Mouse (Mus musculus) forebrain, embryonic 14.5 days (tissue): Measurements from ENCODE around the gene Gm28305. TPM values are rescaled to one million over a fixed set of nuclear protein-coding genes. Genes with fewer than 3 reads are reported as not detected.
A peak's percentile ranks its signal among the peaks of the same experiment; 100 is the strongest.

Experiments used
- ATAC-seq: fragments of 200-750 bp; cut with Nextera tagmentation; 2 replicates; pipeline ENCODE4 v1.8.0; 2017; ENCODE audit warnings: mild to moderate bottlenecking, moderate library complexity
- DNase-seq: peaks from one replicate; pipeline ENCODE4 v3.0.0-alpha.2; 2015; ENCODE audit warnings: low spot score
- H3K27ac ChIP-seq: fragments of 300-500 bp; sonication (generic); 2 replicates; pipeline ENCODE4 v1.5.1; 2014; ENCODE audit warnings: low read depth, mild to moderate bottlenecking, control low read depth, low read length, moderate library complexity
- H3K27me3 ChIP-seq: fragments of 300-500 bp; sonication (generic); replicated peaks from 2 replicates; pipeline ENCODE4 v1.6.1; 2014; ENCODE audit warnings: low read length, control low read depth, mixed read lengths; ENCODE audit not compliant: control insufficient read depth, insufficient read depth
- H3K36me3 ChIP-seq: fragments of 300-500 bp; sonication (generic); 2 replicates; pipeline ENCODE4 v1.6.1; 2014; ENCODE audit warnings: low read length, control low read depth; ENCODE audit not compliant: control insufficient read depth, insufficient read depth
- H3K4me1 ChIP-seq: fragments of 300-500 bp; sonication (generic); 2 replicates; pipeline ENCODE4 v1.6.1; 2014; ENCODE audit warnings: antibody characterized with exemption, low read length, control low read depth; ENCODE audit not compliant: control insufficient read depth, insufficient read depth
- H3K4me2 ChIP-seq: fragments of 300-500 bp; sonication (generic); 2 replicates; pipeline ENCODE4 v1.6.1; 2014; ENCODE audit warnings: mild to moderate bottlenecking, control low read depth, low read length
- H3K4me3 ChIP-seq: fragments of 300-500 bp; sonication (generic); 2 replicates; pipeline ENCODE4 v1.5.1; 2014; ENCODE audit warnings: low read depth, low read length, control low read depth
- H3K9ac ChIP-seq: fragments of 300-500 bp; sonication (generic); 2 replicates; pipeline ENCODE4 v1.6.1; 2014; ENCODE audit warnings: mild to moderate bottlenecking, low read length, control low read depth, moderate library complexity
- H3K9me3 ChIP-seq: fragments of 300-500 bp; sonication (generic); replicated peaks from 2 replicates; pipeline ENCODE4 v1.6.1; 2016; ENCODE audit warnings: low read length, control low read depth, mixed read lengths; ENCODE audit not compliant: control insufficient read depth
- WGBS: fragments of 180-500 bp; shearing (Covaris S2); extraction: QIAGEN DNeasy Blood & Tissue Kit; methylation state at CpG from one replicate; pipeline ENCODE4 v1.1.7; 2014; 5-methylcytosine and 5-hydroxymethylcytosine counted together
- polyA plus RNA-seq: library from polyadenylated mRNA; unstranded; fragments of >200 nt; fragmentation: Nextera tagmentation; extraction: Ambion mirVana; gene quantifications from 2 replicates; pipeline ENCODE4 v1.2.1, GENCODE M21; 2014

Gene Gm28305
- polyA plus RNA-seq, 1 experiment from 2014 or later = not detected

GRCm38 (mm10) chr9:104102901-104103300 is 62.4 kb downstream of the Gm28305 start:
- Histone ChIP-seq H3K9me3 (no peaks in the 10 kb centered on the region), H3K36me3 (no peaks in the 10 kb centered on the region), H3K27me3 (no peaks in the 10 kb centered on the region), H3K9ac (no peak overlapping the region), H3K4me2 (no peak overlapping the region), H3K4me1 (no peaks in the 10 kb centered on the region), H3K27ac (no peak overlapping the region), H3K4me3 (no peak overlapping the region)
- WGBS = 22% methylated on average over 2 of the region's 2 CpGs
- ATAC-seq = no peak
- no peak for DNase-seq

- H3K9me3 ChIP-seq = no peaks in the 10 kb centered on the region
- no peak overlapping the region for H3K27ac ChIP-seq
- 86% methylated on average over 2 of the region's 2 CpGs for WGBS
- H3K27me3 ChIP-seq = no peaks in the 10 kb centered on the region
- H3K4me3 ChIP-seq = no peak overlapping the region
- ATAC-seq (no peak), DNase-seq (no peak)
- H3K9ac ChIP-seq = no peak overlapping the region
- no peak overlapping the region for H3K4me2 ChIP-seq
- no peaks in the 10 kb centered on the region for H3K36me3 ChIP-seq
- H3K4me1 ChIP-seq = no peaks in the 10 kb centered on the region
Observed at GRCm38 (mm10) chr9:104104986-104105385, 64.5 kb downstream of the Gm28305 start.

GRCm38 (mm10) chr9:104106930-104107329 is 66.5 kb downstream of the Gm28305 start:
- DNase-seq (no peak), ATAC-seq (no peak)
- Histone ChIP-seq H3K4me1 (no peaks in the 10 kb centered on the region), H3K36me3 (no peaks in the 10 kb centered on the region), H3K27me3 (no peaks in the 10 kb centered on the region), H3K4me3 (no peak overlapping the region), H3K4me2 (no peak overlapping the region), H3K27ac (no peak overlapping the region), H3K9me3 (0 out of 2 replicates have a peak, but pooled peaks cover 3% of the 10 kb centered on the region), H3K9ac (no peak overlapping the region)
- WGBS = 83% methylated on average over 9 of the region's 9 CpGs

- Histone ChIP-seq H3K27me3 (no peaks in the 10 kb centered on the region), H3K4me3 (no peak overlapping the region), H3K27ac (no peak overlapping the region), H3K4me1 (no peaks in the 10 kb centered on the region), H3K9me3 (0 out of 2 replicates have a peak, but pooled peaks cover 3% of the 10 kb centered on the region), H3K4me2 (no peak overlapping the region), H3K36me3 (no peaks in the 10 kb centered on the region), H3K9ac (no peak overlapping the region)
- 80% methylated on average over 6 of the region's 6 CpGs for WGBS
- DNase-seq (no peak), ATAC-seq (no peak)
Observed at GRCm38 (mm10) chr9:104107482-104107881, 67.0 kb downstream of the Gm28305 start.

- 64% methylated on average over 2 of the region's 2 CpGs for WGBS
- no peak overlapping the region for H3K9ac ChIP-seq
- H3K36me3 ChIP-seq = no peaks in the 10 kb centered on the region
- H3K27me3 ChIP-seq = no peaks in the 10 kb centered on the region
- no peaks in the 10 kb centered on the region for H3K4me1 ChIP-seq
- H3K4me3 ChIP-seq = no peak overlapping the region
- H3K4me2 ChIP-seq = no peak overlapping the region
- DNase-seq (no peak), ATAC-seq (no peak)
- H3K9me3 ChIP-seq = 0 out of 2 replicates have a peak, but pooled peaks cover 3% of the 10 kb centered on the region
- H3K27ac ChIP-seq = no peak overlapping the region
Observed at GRCm38 (mm10) chr9:104108571-104109143, 68.2 kb downstream of the Gm28305 start.

GRCm38 (mm10) chr9:104109151-104109550 is 68.7 kb downstream of the Gm28305 start:
- no peaks in the 10 kb centered on the region for H3K27me3 ChIP-seq
- no peaks in the 10 kb centered on the region for H3K36me3 ChIP-seq
- no peak overlapping the region for H3K4me2 ChIP-seq
- WGBS = 93% methylated on average over 5 of the region's 5 CpGs
- H3K9me3 ChIP-seq = 0 out of 2 replicates have a peak, but pooled peaks cover 3% of the 10 kb centered on the region
- H3K9ac ChIP-seq = no peak overlapping the region
- no peak overlapping the region for H3K4me3 ChIP-seq
- no peak overlapping the region for H3K27ac ChIP-seq
- ATAC-seq (no peak), DNase-seq (no peak)
- no peaks in the 10 kb centered on the region for H3K4me1 ChIP-seq

GRCm38 (mm10) chr9:104123101-104123500 is 82.6 kb downstream of the Gm28305 start:
- H3K4me1 ChIP-seq = peaks cover 6% of the 10 kb centered on the region; the same call in 1 of the 2 replicates
- H3K27me3 ChIP-seq = no peaks in the 10 kb centered on the region
- ATAC-seq (no peak), DNase-seq (no peak)
- H3K9ac ChIP-seq = no peak overlapping the region
- no peaks in the 10 kb centered on the region for H3K9me3 ChIP-seq
- H3K4me3 ChIP-seq = no peak overlapping the region
- H3K36me3 ChIP-seq = no peaks in the 10 kb centered on the region
- WGBS = 81% methylated on average over 5 of the region's 5 CpGs
- H3K4me2 ChIP-seq = no peak overlapping the region
- no peak overlapping the region for H3K27ac ChIP-seq

GRCm38 (mm10) chr9:104123622-104124021 is 83.2 kb downstream of the Gm28305 start:
- Histone ChIP-seq H3K27me3 (no peaks in the 10 kb centered on the region), H3K4me3 (no peak overlapping the region), H3K36me3 (no peaks in the 10 kb centered on the region), H3K27ac (no peak overlapping the region), H3K9me3 (no peaks in the 10 kb centered on the region), H3K4me2 (no peak overlapping the region), H3K9ac (no peak overlapping the region), H3K4me1 (peaks cover 6% of the 10 kb centered on the region; the same call in 1 of the 2 replicates)
- DNase-seq = peak; percentile 18
- no peak for ATAC-seq
- WGBS = 26% methylated on average over 5 of the region's 5 CpGs
